Comparison of ENCODE assay signal across 19 mouse cellular contexts in genomic region chr17:4891576-4891975, GRCm38 (mm10).
"Had no signal": no experiment of that assay in that cellular context is flagged by ENCODE, and none has a peak within 500 bp of the region (broad histone marks: within the 10 kb centered on the region; RNA-seq: fewer than 3 reads in every experiment).

No protein-coding gene starts in this region.

- H3K4me1 ChIP-seq: liver, embryonic 13.5 days; midbrain, embryonic 15.5 days; neural tube, embryonic 12.5 days; neural tube, embryonic 15.5 days had no signal

- H3K9me3 ChIP-seq: liver, embryonic 13.5 days; midbrain, embryonic 15.5 days; neural tube, embryonic 12.5 days; neural tube, embryonic 15.5 days had no signal

- H3K9ac ChIP-seq: liver, embryonic 13.5 days; midbrain, embryonic 15.5 days; neural tube, embryonic 12.5 days; neural tube, embryonic 15.5 days had no signal

- H3K4me2 ChIP-seq: liver, embryonic 13.5 days; midbrain, embryonic 11.5 days; midbrain, embryonic 15.5 days; neural tube, embryonic 12.5 days; neural tube, embryonic 15.5 days had no signal

- H3K27me3 ChIP-seq: liver, embryonic 13.5 days; midbrain, embryonic 15.5 days; neural tube, embryonic 12.5 days; neural tube, embryonic 15.5 days had no signal

- ATAC-seq: midbrain, embryonic 15.5 days had no signal

- H3K27ac ChIP-seq: left cerebral cortex, adult 2 months; liver, embryonic 13.5 days; midbrain, embryonic 15.5 days; neural tube, embryonic 12.5 days; neural tube, embryonic 15.5 days had no signal

- H3K36me3 ChIP-seq: liver, embryonic 13.5 days; midbrain, embryonic 15.5 days; neural tube, embryonic 12.5 days; neural tube, embryonic 15.5 days had no signal

- DNase-seq: kidney, adult 11 months; kidney, adult 8-10 months; kidney, postnatal 25 days; layer of hippocampus, postnatal 36 days; liver, embryonic 13.5 days; lung, adult 2 months; lung, postnatal 14 days; lung, postnatal 4 days; right cerebral cortex, adult 18-20 months; right cerebral cortex, postnatal 14 days; right cerebral cortex, postnatal 4 days; thymus, adult 2 months; thymus, postnatal 14 days; thymus, postnatal 4 days had no signal

- H3K4me3 ChIP-seq: left cerebral cortex, adult 2 months; liver, embryonic 13.5 days; midbrain, embryonic 15.5 days; neural tube, embryonic 12.5 days; neural tube, embryonic 15.5 days had no signal
